Mouse (Mus musculus) liver, adult 2 months (tissue): ENCODE data around the gene Gm20431. TPM values are rescaled to one million over a fixed set of nuclear protein-coding genes. Genes with fewer than 3 reads are reported as not detected.

Source experiments
- DNase-seq: peaks from one replicate; pipeline ENCODE4 v3.0.0-alpha.2; 2011; ENCODE audit warnings: low read depth, low spot score; ENCODE audit errors: extremely low read depth
- H3K27ac ChIP-seq: fragments of 200-500 bp; replicated peaks from 2 replicates; pipeline ENCODE4 v1.5.1; 2012; ENCODE audit warnings: low read depth, mild to moderate bottlenecking, control low read depth, inconsistent platforms, low read length; ENCODE audit not compliant: insufficient read depth
- H3K27me3 ChIP-seq: fragments of 200-500 bp; 2 replicates; pipeline ENCODE4 v1.6.1; 2012; ENCODE audit warnings: mild to moderate bottlenecking, moderate library complexity, low read length, inconsistent platforms; ENCODE audit not compliant: control insufficient read depth, insufficient read depth
- H3K36me3 ChIP-seq: fragments of 200-500 bp; 2 replicates; pipeline ENCODE4 v1.6.1; 2012; ENCODE audit warnings: low read length, inconsistent platforms; ENCODE audit not compliant: control insufficient read depth, insufficient read depth
- H3K4me1 ChIP-seq: fragments of 200-500 bp; 2 replicates; pipeline ENCODE4 v1.6.1; 2011; ENCODE audit warnings: low read length; ENCODE audit not compliant: control insufficient read depth, insufficient read depth
- H3K4me3 ChIP-seq: fragments of 200-500 bp; 2 replicates; pipeline ENCODE4 v1.5.1; 2011; ENCODE audit warnings: low read depth, mild to moderate bottlenecking, control low read depth, low read length, moderate library complexity; ENCODE audit not compliant: insufficient read depth
- H3K79me2 ChIP-seq: fragments of 200-500 bp; 2 replicates; pipeline ENCODE4 v1.6.1; 2012; ENCODE audit warnings: inconsistent platforms, mild to moderate bottlenecking, low read length, moderate library complexity; ENCODE audit not compliant: control insufficient read depth, insufficient read depth
- H3K9ac ChIP-seq: fragments of 200-500 bp; 2 replicates; pipeline ENCODE4 v1.6.1; 2012; ENCODE audit warnings: low read depth, mild to moderate bottlenecking, control low read depth, inconsistent platforms, low read length
- CTCF ChIP-seq: fragments of 200-500 bp; IDR thresholded peaks from 2 replicates; pipeline ENCODE4 v1.5.1; 2011; ENCODE audit warnings: low read depth, low read length, control low read depth
- POLR2A ChIP-seq: fragments of 200-500 bp; IDR thresholded peaks from 2 replicates; pipeline ENCODE4 v1.6.1; 2011; ENCODE audit warnings: low read length, control low read depth; ENCODE audit not compliant: insufficient read depth; ENCODE audit errors: extremely low read depth
- WGBS: fragments of 180-500 bp; shearing (Covaris S2); methylation state at CpG from one replicate; pipeline ENCODE4 v1.1.7; 2018; 5-methylcytosine and 5-hydroxymethylcytosine counted together
- polyA plus RNA-seq: library from polyadenylated mRNA; depleted of rRNA; stranded (reverse); fragments of >200 nt; gene quantifications from 2 replicates; pipeline ENCODE4 v1.2.3, GENCODE M21; 2012; rRNA removed
- total RNA-seq: library from RNA; depleted of rRNA; stranded (reverse); fragments of >200 nt; gene quantifications from 2 replicates; pipeline ENCODE4 v1.2.3, GENCODE M21; 2014; rRNA removed

The Gm20431 gene
- not detected in 2 replicates for total RNA-seq
- polyA plus RNA-seq = 10.6 and 10.8 TPM in 2 replicates

DNA sequence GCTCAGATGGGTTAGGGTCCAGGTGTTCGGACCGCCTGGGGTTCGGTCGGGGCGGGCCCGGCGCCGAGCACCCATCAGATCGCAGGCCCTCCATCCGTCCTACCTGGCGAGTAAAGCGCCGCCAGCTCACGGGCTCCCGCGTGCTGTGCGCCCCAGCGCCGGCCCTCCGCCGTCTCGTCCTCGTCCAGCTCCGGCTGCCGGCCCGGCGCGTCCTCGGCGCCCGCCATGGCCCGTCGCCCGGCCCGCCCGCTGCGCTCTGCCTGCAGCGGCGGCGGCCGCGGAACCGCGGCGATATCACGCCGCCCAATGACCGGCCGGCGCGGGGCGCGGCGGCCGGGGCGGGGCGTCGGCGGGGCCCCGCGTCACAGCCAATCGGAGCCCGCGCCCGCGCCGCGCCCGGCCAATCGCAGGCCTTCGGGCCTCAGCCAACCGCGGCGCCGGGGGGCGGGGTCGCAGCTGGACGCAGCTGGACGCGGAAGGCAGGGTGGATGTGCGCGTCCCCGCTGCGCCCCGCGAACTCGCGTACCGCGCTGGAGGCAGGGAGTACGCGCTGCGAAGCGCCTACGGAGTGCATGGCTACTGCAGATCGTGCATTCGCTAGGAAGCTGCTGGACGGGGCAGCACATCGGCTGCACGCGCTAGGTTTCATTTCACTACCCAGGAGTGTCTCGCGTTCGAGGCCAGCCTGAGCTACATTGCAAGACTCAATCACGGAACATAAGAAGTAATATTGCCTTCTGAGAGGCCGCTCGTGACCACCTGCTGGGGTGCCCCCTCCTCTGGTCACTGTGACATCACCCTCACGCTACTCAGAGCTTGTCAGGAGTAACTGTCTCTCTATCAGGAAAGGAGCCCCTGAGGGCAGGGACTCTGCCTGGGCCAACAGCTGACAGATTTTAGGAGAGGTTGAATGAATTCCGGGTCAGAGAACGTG lies at the start of gene Gm20431:
Gm20431 (minus strand) TSS at position 227 of the 934 bp plus-strand sequence.
- Histone ChIP-seq H3K79me2 (peaks cover 4% of the 10 kb centered on the region), H3K4me3 (peak within 1 kb of the TSS; percentile 73), H3K9ac (peak within 1 kb of the TSS; percentile 90), H3K36me3 (no peaks in the 10 kb centered on the region), H3K4me1 (peaks cover 25% of the 10 kb centered on the region), H3K27me3 (no peaks in the 10 kb centered on the region), H3K27ac (peak within 1 kb of the TSS; percentile 21; the same call in 1 of the 2 replicates)
- TF ChIP-seq POLR2A (peak; percentile 62), CTCF (no peak)
- peak; percentile 65 for DNase-seq
- under 1% methylated on average over 109 of the region's 110 CpGs for WGBS

DNA sequence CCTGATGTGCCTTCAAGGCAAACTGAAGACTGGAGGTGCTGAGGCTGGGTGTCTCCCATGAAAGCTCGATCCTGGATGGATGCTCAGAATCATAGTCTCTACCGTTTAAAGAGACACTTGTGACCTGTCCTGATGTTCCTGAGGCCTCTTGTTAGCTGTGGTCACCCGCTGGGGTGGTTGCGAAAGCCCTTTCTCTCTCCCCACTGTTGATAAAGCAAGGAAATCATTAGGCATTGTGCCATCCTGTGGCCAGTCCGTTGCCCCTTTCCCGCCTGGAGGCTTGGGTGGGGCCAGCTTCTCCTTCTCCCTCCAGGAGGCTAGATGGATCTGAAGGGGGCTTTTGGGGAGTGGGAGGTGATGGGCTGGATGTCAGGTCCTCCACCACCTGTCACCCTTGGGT lies 49.3 kb upstream of the Gm20431 start:
- DNase-seq = peak; percentile 70
- Histone ChIP-seq H3K4me3 (no peak overlapping the region), H3K9ac (no peak overlapping the region), H3K27ac (no peak overlapping the region; the same call in 1 of the 2 replicates), H3K27me3 (no peaks in the 10 kb centered on the region), H3K4me1 (peaks cover 17% of the 10 kb centered on the region), H3K36me3 (no peaks in the 10 kb centered on the region), H3K79me2 (no peaks in the 10 kb centered on the region)
- TF ChIP-seq CTCF = no peak
- no peak for TF ChIP-seq POLR2A
- WGBS = 13% methylated on average over 6 of the region's 6 CpGs

DNA sequence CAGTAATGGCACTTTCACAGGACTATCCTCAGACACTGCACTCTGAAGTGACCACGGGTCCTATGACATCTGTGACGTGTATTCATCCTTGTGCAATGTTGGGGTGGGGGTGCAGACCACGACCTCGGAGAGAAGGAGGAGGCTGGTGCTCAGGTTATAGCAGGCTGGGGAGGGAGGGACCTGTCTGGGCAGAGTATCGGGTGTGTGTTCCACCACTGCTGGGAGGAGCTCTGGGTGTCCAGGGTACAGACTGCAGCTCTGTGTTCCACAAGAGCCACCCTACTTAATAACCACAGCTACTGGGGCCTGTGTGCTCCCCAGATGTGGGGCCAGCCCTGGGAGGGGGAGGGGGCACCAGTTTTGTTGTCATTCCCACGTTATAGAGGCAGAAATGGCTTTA lies 48.7 kb upstream of the Gm20431 start:
- Histone ChIP-seq H3K79me2 (no peaks in the 10 kb centered on the region), H3K4me3 (no peak overlapping the region), H3K36me3 (no peaks in the 10 kb centered on the region), H3K9ac (peak overlapping the region; percentile 23), H3K27me3 (no peaks in the 10 kb centered on the region), H3K27ac (no peak overlapping the region; the same call in 1 of the 2 replicates), H3K4me1 (peaks cover 17% of the 10 kb centered on the region)
- DNase-seq = no peak
- no peak for TF ChIP-seq CTCF
- WGBS = 42% methylated on average over 6 of the region's 6 CpGs

DNA sequence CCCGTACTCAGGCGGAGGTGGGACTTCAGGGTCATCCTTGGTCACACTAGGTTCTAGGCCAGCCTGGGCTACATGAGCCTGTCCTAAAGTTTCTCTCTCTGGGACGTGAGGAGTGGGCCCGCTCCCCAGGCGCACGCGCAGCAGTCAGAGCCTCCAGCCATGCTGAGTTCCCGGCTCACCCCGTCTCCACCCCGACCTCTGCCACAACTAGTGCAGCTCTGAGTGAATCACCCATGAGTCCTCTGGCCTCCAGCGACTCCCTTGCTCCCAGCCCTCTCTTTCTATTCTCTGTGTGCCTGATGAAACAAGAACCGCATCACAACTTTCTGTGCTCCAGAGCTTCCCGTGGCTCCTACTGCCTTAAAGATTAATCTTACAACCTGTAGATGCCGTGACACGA lies 47.1 kb upstream of the Gm20431 start:
- H3K4me3 ChIP-seq = no peak overlapping the region
- H3K4me1 ChIP-seq = peaks cover 8% of the 10 kb centered on the region
- H3K36me3 ChIP-seq = no peaks in the 10 kb centered on the region
- no peaks in the 10 kb centered on the region for H3K27me3 ChIP-seq
- H3K27ac ChIP-seq = no peak overlapping the region
- H3K79me2 ChIP-seq = no peaks in the 10 kb centered on the region
- no peak overlapping the region for H3K9ac ChIP-seq
- 84% methylated on average over 15 of the region's 15 CpGs for WGBS
- DNase-seq = no peak
- TF ChIP-seq POLR2A = no peak
- TF ChIP-seq CTCF = no peak

DNA sequence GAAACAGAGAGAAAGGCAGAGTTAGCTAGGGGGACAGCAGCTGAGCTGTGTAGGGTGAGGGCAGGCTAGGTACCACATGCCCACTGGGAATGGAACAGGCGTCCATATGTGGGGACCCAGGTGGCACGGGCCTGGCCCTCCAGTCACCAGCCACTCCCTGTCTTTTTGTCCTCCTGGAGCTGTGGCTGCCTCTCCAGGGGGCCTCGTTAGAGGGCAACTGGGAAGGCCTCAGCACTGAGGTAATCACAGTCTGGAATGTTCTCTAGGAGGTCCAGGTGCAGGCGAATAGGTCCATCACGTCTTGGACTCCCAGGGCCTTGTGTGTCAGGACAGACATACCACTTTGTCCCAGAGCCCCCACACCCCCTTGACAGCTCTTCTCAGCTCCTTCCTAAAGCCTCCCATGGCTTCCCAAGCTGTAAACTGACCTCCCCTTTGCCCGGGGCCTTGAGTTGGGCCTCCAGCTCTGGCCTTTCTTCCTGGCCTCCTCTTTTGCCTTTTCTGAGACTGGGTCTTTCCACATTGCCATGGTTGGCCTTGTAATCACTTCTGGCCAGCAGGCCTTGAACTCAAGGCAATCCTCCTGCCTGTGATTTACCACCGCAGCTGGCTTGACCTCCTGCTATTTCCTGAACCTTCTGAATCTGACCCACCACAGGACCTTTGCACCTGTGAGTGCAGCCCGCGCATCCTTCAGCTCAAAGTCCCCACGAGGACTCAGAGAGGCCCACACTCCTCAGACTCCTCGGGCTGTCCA lies 45.1 kb upstream of the Gm20431 start:
- WGBS = 92% methylated on average over 11 of the region's 11 CpGs
- Histone ChIP-seq H3K9ac (no peak overlapping the region), H3K27me3 (no peaks in the 10 kb centered on the region), H3K79me2 (no peaks in the 10 kb centered on the region), H3K4me1 (peaks cover 8% of the 10 kb centered on the region), H3K36me3 (no peaks in the 10 kb centered on the region), H3K27ac (no peak overlapping the region), H3K4me3 (no peak overlapping the region)
- DNase-seq = no peak
- TF ChIP-seq CTCF (no peak), POLR2A (no peak)

DNA sequence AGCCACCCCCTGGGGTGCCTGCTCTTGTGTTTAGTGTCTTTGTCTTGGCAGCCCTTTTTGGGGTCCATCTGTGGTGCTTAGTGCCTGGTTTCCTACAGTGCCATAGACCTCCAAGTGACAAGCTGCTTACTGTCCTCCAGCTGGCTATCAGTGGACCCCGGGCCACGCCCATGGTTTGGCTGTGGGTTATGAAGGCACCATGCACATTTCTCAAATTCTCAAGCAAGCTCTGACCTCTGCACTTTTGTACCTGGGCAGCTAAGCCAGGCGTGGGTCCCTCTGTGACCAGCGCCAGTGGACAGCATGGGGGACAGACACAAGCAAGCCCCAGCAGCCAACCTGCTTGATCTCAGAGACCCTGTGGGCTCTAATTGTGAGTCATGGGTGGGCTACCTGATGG lies 43.1 kb upstream of the Gm20431 start:
- H3K79me2 ChIP-seq = no peaks in the 10 kb centered on the region
- TF ChIP-seq CTCF = no peak
- TF ChIP-seq POLR2A = no peak
- H3K27me3 ChIP-seq = no peaks in the 10 kb centered on the region
- WGBS = 94% methylated on average over 4 of the region's 4 CpGs
- H3K9ac ChIP-seq = no peak overlapping the region
- H3K4me1 ChIP-seq = no peaks in the 10 kb centered on the region
- no peaks in the 10 kb centered on the region for H3K36me3 ChIP-seq
- no peak overlapping the region for H3K4me3 ChIP-seq
- no peak for DNase-seq
- H3K27ac ChIP-seq = no peak overlapping the region
